Mouse (Mus musculus) CH12.LX (cell line): ENCODE data around the gene Tent5a.

Experiments used
- E2F4 ChIP-seq: IDR thresholded peaks from 2 replicates; pipeline ENCODE4 v1.6.1; 2011; ENCODE audit warnings: low read depth, low read length, improper control_type of control experiment; ENCODE audit not compliant: insufficient replicate concordance
- ELF1 ChIP-seq: IDR thresholded peaks from 2 replicates; pipeline ENCODE4 v1.6.1; 2014; ENCODE audit warnings: low read depth, mild to moderate bottlenecking, inconsistent platforms, low read length, improper control_type of control experiment
- EP300 ChIP-seq: IDR thresholded peaks from 2 replicates; pipeline ENCODE4 v1.6.1; 2011; ENCODE audit warnings: low read length, improper control_type of control experiment
- MAFK ChIP-seq: IDR thresholded peaks from 2 replicates; pipeline ENCODE4 v1.6.1; 2011; ENCODE audit warnings: low read length, improper control_type of control experiment; ENCODE audit not compliant: insufficient replicate concordance
- NELFE ChIP-seq: IDR thresholded peaks from 2 replicates; pipeline ENCODE4 v1.6.1; 2011; ENCODE audit warnings: low read depth, low read length, improper control_type of control experiment
- POLR2A ChIP-seq: IDR thresholded peaks from 2 replicates; pipeline ENCODE4 v1.6.1; 2011; ENCODE audit warnings: low read depth, mild to moderate bottlenecking, improper control_type of control experiment, low read length

GRCm38 (mm10) chr9:85274114-85274513 lies 53.0 kb downstream of the Tent5a start:
- TF ChIP-seq E2F4, result no peak
- TF ChIP-seq POLR2A, result no peak
- TF ChIP-seq NELFE, result no peak
- TF ChIP-seq EP300, result no peak
- no peak for TF ChIP-seq MAFK
- TF ChIP-seq ELF1, result no peak
